Mouse (Mus musculus) liver, embryonic 14.5 days (tissue): ENCODE results near the gene Anapc2. TPM values are rescaled to one million over a fixed set of nuclear protein-coding genes. Genes with fewer than 3 reads are reported as not detected.

Source experiments
- ATAC-seq: fragments of 200-750 bp; cut with Nextera tagmentation; 2 replicates; pipeline ENCODE4 v1.8.0; 2017; ENCODE audit warnings: moderate number of reproducible peaks, mild to moderate bottlenecking, moderate library complexity; ENCODE audit not compliant: insufficient read depth
- DNase-seq, 3 experiments: peaks; one replicate each; pipeline ENCODE4 v3.0.0-alpha.2; 2012 to 2013; ENCODE audit warnings: low read depth in 3 of 3, low spot score in 3 of 3
- H3K27ac ChIP-seq: fragments of 300-500 bp; sonication (generic); 2 replicates; pipeline ENCODE4 v1.5.1; 2014; ENCODE audit warnings: moderate library complexity, mild to moderate bottlenecking, control low read depth, inconsistent platforms
- H3K27me3 ChIP-seq: fragments of 300-500 bp; sonication (generic); 2 replicates; pipeline ENCODE4 v1.6.1; 2014; ENCODE audit warnings: mild to moderate bottlenecking, low read length, moderate library complexity; ENCODE audit not compliant: control insufficient read depth, insufficient read depth
- H3K36me3 ChIP-seq: fragments of 300-500 bp; sonication (generic); replicated peaks from 2 replicates; pipeline ENCODE4 v1.6.1; 2014; ENCODE audit warnings: low read depth; ENCODE audit not compliant: control insufficient read depth, insufficient read depth
- H3K4me1 ChIP-seq, 2 experiments: fragments of 200-500 bp in 1 of 2; fragments of 300-500 bp in 1 of 2; sonication (generic) in 1 of 2; replicated peaks; 2 replicates each; pipeline ENCODE4 v1.6.1; 2012 to 2014; ENCODE audit warnings: antibody characterized with exemption in 1 of 2, inconsistent platforms in 1 of 2, low read length in 1 of 2; ENCODE audit not compliant: control insufficient read depth in 2 of 2, insufficient read depth in 2 of 2
- H3K4me2 ChIP-seq: fragments of 300-500 bp; sonication (generic); 2 replicates; pipeline ENCODE4 v1.6.1; 2014; ENCODE audit warnings: low read depth, mild to moderate bottlenecking, control low read depth, moderate library complexity
- H3K4me3 ChIP-seq, 2 experiments: fragments of 200-500 bp in 1 of 2; fragments of 300-500 bp in 1 of 2; sonication (generic) in 1 of 2; 2 replicates each; pipeline ENCODE4 v1.5.1; 2012 to 2014; ENCODE audit warnings: low read depth in 2 of 2, low read length in 2 of 2, mild to moderate bottlenecking in 2 of 2, control low read depth in 1 of 2, inconsistent platforms in 1 of 2, moderate library complexity in 1 of 2; ENCODE audit not compliant: insufficient read depth in 1 of 2
- H3K9ac ChIP-seq: fragments of 300-500 bp; sonication (generic); replicated peaks from 2 replicates; pipeline ENCODE4 v1.6.1; 2014; ENCODE audit warnings: mild to moderate bottlenecking, control low read depth, moderate library complexity
- H3K9me3 ChIP-seq: fragments of 300-500 bp; sonication (generic); 2 replicates; pipeline ENCODE4 v1.6.1; 2016; ENCODE audit warnings: low read length, mixed read lengths; ENCODE audit not compliant: control insufficient read depth
- CTCF ChIP-seq: IDR thresholded peaks from 2 replicates; pipeline ENCODE4 v1.5.1; 2016; ENCODE audit warnings: antibody characterized with exemption, low read depth, control low read depth
- EP300 ChIP-seq: IDR thresholded peaks from 2 replicates; pipeline ENCODE4 v1.6.1; 2016; ENCODE audit warnings: antibody characterized with exemption, low read depth
- WGBS: fragments of 180-500 bp; shearing (Covaris S2); extraction: QIAGEN DNeasy Blood & Tissue Kit; methylation state at CpG from one replicate; pipeline ENCODE4 v1.1.7; 2014; ENCODE audit not compliant: insufficient replicate concordance; 5-methylcytosine and 5-hydroxymethylcytosine counted together
- polyA plus RNA-seq, 2 experiments: library from polyadenylated mRNA; depleted of rRNA in 1 of 2; stranded (reverse) in 1 of 2; unstranded in 1 of 2; fragments of >200 nt; fragmentation: Nextera tagmentation in 1 of 2; extraction: Ambion mirVana in 1 of 2; gene quantifications; 2 replicates each; pipeline versions ENCODE4 v1.2.1 to v1.2.3; 2012 to 2014

Anapc2 gene
- polyA plus RNA-seq, 2 experiments, result 23.8 to 30.2 TPM

GRCm38 (mm10) chr2:25229582-25229981, 42.7 kb upstream of the Anapc2 start:
- WGBS, result 65% methylated on average over 5 of the region's 5 CpGs
- Histone ChIP-seq H3K4me1 (peaks cover 5 to 9% of the 10 kb centered on the region in 2 experiments), H3K9me3 (no peaks in the 10 kb centered on the region), H3K27me3 (no peaks in the 10 kb centered on the region), H3K27ac (no peak overlapping the region), H3K4me2 (no peak overlapping the region), H3K9ac (no peak overlapping the region), H3K4me3 (no peak overlapping the region), H3K36me3 (no peaks in the 10 kb centered on the region)
- DNase-seq, result no peak
- TF ChIP-seq CTCF (no peak), EP300 (no peak)
- ATAC-seq, result no peak

- no peaks in the 10 kb centered on the region for H3K27me3 ChIP-seq
- ATAC-seq, result no peak
- H3K4me1 ChIP-seq, result peaks cover 4 to 7% of the 10 kb centered on the region in 2 experiments
- no peak overlapping the region for H3K4me3 ChIP-seq
- H3K36me3 ChIP-seq, result no peaks in the 10 kb centered on the region
- TF ChIP-seq EP300 (no peak), CTCF (no peak)
- H3K4me2 ChIP-seq, result no peak overlapping the region
- DNase-seq, result no peak
- H3K27ac ChIP-seq, result no peak overlapping the region
- no peak overlapping the region for H3K9ac ChIP-seq
- 72% methylated on average over 7 of the region's 7 CpGs for WGBS
- H3K9me3 ChIP-seq, result no peaks in the 10 kb centered on the region
These were observed 41.7 kb upstream of the Anapc2 start for GRCm38 (mm10) chr2:25230581-25230980.

- peaks cover 0 to 3% of the 10 kb centered on the region in 2 experiments; a peak in 2 of 4 replicates for H3K4me1 ChIP-seq
- ATAC-seq (no peak), DNase-seq (no peak)
- H3K27me3 ChIP-seq, result no peaks in the 10 kb centered on the region
- no peak overlapping the region for H3K4me3 ChIP-seq
- TF ChIP-seq EP300, result no peak
- TF ChIP-seq CTCF, result no peak
- H3K9ac ChIP-seq, result no peak overlapping the region
- H3K36me3 ChIP-seq, result no peaks in the 10 kb centered on the region
- H3K9me3 ChIP-seq, result no peaks in the 10 kb centered on the region
- WGBS, result 65% methylated on average over 12 of the region's 12 CpGs
- H3K4me2 ChIP-seq, result no peak overlapping the region
- no peak overlapping the region for H3K27ac ChIP-seq
These were observed 41.2 kb upstream of the Anapc2 start for GRCm38 (mm10) chr2:25231038-25231437.

GRCm38 (mm10) chr2:25233421-25233820, 38.9 kb upstream of the Anapc2 start:
- Histone ChIP-seq H3K27me3 (no peaks in the 10 kb centered on the region), H3K4me1 (peaks cover 0 to 6% of the 10 kb centered on the region in 2 experiments; a peak in 1 of 4 replicates), H3K9me3 (no peaks in the 10 kb centered on the region), H3K27ac (no peak overlapping the region), H3K36me3 (no peaks in the 10 kb centered on the region), H3K9ac (no peak overlapping the region; the same call in 1 of the 2 replicates), H3K4me3 (no peak overlapping the region), H3K4me2 (no peak overlapping the region)
- no peak for DNase-seq
- no peak for TF ChIP-seq CTCF
- TF ChIP-seq EP300, result no peak
- no peak for ATAC-seq
- 7% methylated on average over 4 of the region's 4 CpGs for WGBS

- no peak for TF ChIP-seq EP300
- TF ChIP-seq CTCF, result no peak
- no peak for DNase-seq
- Histone ChIP-seq H3K27ac (no peak within 1 kb of the TSS), H3K4me1 (peaks cover 0 to 5% of the 10 kb centered on the region in 2 experiments; a peak in 1 of 4 replicates), H3K4me3 (no peak within 1 kb of the TSS), H3K4me2 (no peak within 1 kb of the TSS), H3K36me3 (no peaks in the 10 kb centered on the region), H3K9ac (no peak within 1 kb of the TSS; the same call in 1 of the 2 replicates), H3K9me3 (no peaks in the 10 kb centered on the region), H3K27me3 (no peaks in the 10 kb centered on the region)
- ATAC-seq, result no peak
- WGBS, result 68% methylated on average over 3 of the region's 3 CpGs
These were observed 38.2 kb upstream of the Anapc2 start, which contains the start of gene Slc34a3 for GRCm38 (mm10) chr2:25234050-25234449. Gene Slc34a3, minus strand, starts transcription at chr2:25234364.
